Mouse (Mus musculus) kidney, postnatal 0 days (tissue): ENCODE measurements around the gene Eef2k. TPM values are rescaled to one million over a fixed set of nuclear protein-coding genes. Genes with fewer than 3 reads are reported as not detected.
A peak's percentile ranks its signal among the peaks of the same experiment; 100 is the strongest.

Source experiments
- ATAC-seq: fragments of 200-750 bp; cut with Nextera tagmentation; replicated peaks from 2 replicates; pipeline ENCODE4 v1.8.0; 2017; ENCODE audit warnings: low read depth, moderate number of reproducible peaks, moderate TSS enrichment, moderate library complexity; ENCODE audit not compliant: low FRiP score
- DNase-seq: peaks from one replicate; pipeline ENCODE4 v3.0.0-alpha.2; 2016; ENCODE audit warnings: low spot score
- H3K27ac ChIP-seq: fragments of 300-500 bp; sonication (generic); 2 replicates; pipeline ENCODE4 v1.5.1; 2014; ENCODE audit warnings: mild to moderate bottlenecking
- H3K27me3 ChIP-seq: fragments of 300-500 bp; sonication (generic); 2 replicates; pipeline ENCODE4 v1.6.1; 2014; ENCODE audit warnings: low read length, mixed read lengths; ENCODE audit not compliant: insufficient read depth
- H3K36me3 ChIP-seq: fragments of 300-500 bp; sonication (generic); 2 replicates; pipeline ENCODE4 v1.6.1; 2014; ENCODE audit warnings: low read length, mixed read lengths; ENCODE audit not compliant: insufficient read depth
- H3K4me1 ChIP-seq: fragments of 300-500 bp; sonication (generic); replicated peaks from 2 replicates; pipeline ENCODE4 v1.6.1; 2014; ENCODE audit warnings: antibody characterized with exemption, low read length, mixed read lengths; ENCODE audit not compliant: insufficient read depth
- H3K4me2 ChIP-seq: fragments of 300-500 bp; sonication (generic); 2 replicates; pipeline ENCODE4 v1.6.1; 2014; ENCODE audit warnings: mild to moderate bottlenecking, low read length, moderate library complexity, mixed read lengths
- H3K4me3 ChIP-seq: fragments of 300-500 bp; sonication (generic); replicated peaks from 2 replicates; pipeline ENCODE4 v1.5.1; 2014; ENCODE audit warnings: low read depth, low read length
- H3K9ac ChIP-seq: fragments of 300-500 bp; sonication (generic); 2 replicates; pipeline ENCODE4 v1.6.1; 2014; ENCODE audit warnings: low read depth, low read length
- H3K9me3 ChIP-seq: fragments of 300-500 bp; sonication (generic); replicated peaks from 2 replicates; pipeline ENCODE4 v1.6.1; 2016; ENCODE audit warnings: low read length, inconsistent platforms, mixed read lengths
- CTCF ChIP-seq: IDR thresholded peaks from 2 replicates; pipeline ENCODE4 v1.5.1; 2016; ENCODE audit warnings: antibody characterized with exemption, low read depth, mild to moderate bottlenecking, moderate library complexity
- WGBS: fragments of 180-500 bp; shearing (Covaris S2); extraction: QIAGEN DNeasy Blood & Tissue Kit; methylation state at CpG from one replicate; pipeline ENCODE4 v1.1.7; 2014; 5-methylcytosine and 5-hydroxymethylcytosine counted together
- polyA plus RNA-seq: library from polyadenylated mRNA; unstranded; fragments of >200 nt; fragmentation: Nextera tagmentation; extraction: Ambion mirVana; gene quantifications from 2 replicates; pipeline ENCODE4 v1.2.1, GENCODE M21; 2015

Eef2k gene
- polyA plus RNA-seq, 1 experiment from 2014 or later = 13.8 TPM

DNA sequence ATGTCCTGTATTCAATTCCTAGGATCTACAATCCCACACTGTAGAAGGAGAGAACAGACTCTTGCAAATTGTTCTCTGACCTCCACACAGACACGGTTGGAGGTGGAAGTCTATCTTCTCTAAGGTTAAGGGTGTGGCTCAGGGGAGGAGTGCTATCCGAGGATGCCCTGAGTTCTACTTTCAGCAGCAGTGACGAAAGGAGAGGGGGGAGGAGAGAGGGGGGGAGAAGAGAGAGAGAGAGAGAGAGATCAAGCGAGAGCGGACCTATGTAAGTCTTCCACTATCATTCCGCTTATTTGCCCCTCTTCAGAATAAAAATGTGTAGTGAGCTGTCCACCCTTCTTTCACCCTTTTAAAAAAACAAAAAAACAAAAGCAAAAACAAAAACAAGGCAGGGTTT, 8.2 kb upstream of the Eef2k start:
- WGBS = 34% methylated on average over 6 of the region's 6 CpGs

DNA sequence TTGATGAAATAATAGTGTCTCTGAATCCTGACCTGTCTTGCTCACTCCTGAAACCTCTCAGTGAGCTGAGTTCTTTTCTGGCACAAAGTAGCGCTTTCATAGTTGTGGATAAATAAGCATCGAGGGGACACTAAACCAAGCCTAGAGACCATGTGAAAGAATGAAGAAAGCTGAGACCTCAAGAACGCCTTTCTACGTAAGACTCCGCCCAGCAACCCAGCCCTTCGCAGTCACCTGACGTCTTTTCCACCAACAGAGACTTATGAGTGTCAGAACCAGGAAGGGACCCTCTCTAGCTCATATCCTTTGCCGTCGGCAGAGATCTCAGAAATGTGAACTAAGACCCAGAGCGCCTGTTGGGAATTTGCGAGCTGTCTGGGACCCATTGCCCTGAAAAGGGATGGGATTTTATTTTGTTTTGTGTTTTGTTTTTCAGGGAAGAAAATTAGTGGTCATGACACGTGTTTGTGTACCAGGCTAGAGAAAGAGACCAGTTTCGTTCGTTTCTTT, 7.7 kb upstream of the Eef2k start:
- DNase-seq (peak; percentile 97), ATAC-seq (peak; percentile 82)
- 0 out of 2 replicates have a peak, but pooled peaks cover 7% of the 10 kb centered on the region for H3K4me1 ChIP-seq
- peak overlapping the region; percentile 52; the same call in 1 of the 2 replicates for H3K9ac ChIP-seq
- peak overlapping the region; percentile 68 for H3K4me2 ChIP-seq
- 0 out of 2 replicates have a peak, but pooled peaks cover under 1% of the 10 kb centered on the region for H3K27me3 ChIP-seq
- 4% methylated on average over 14 of the region's 14 CpGs for WGBS
- no peak for TF ChIP-seq CTCF
- H3K36me3 ChIP-seq = no peaks in the 10 kb centered on the region
- H3K9me3 ChIP-seq = no peaks in the 10 kb centered on the region
- H3K27ac ChIP-seq = peak overlapping the region; percentile 74
- peak overlapping the region; percentile 72 for H3K4me3 ChIP-seq

More for the DNA sequence above, 8.2 kb upstream of the Eef2k start:
- Histone ChIP-seq H3K4me3 (peak overlapping the region; percentile 72), H3K9me3 (no peaks in the 10 kb centered on the region), H3K9ac (no peak overlapping the region), H3K4me1 (0 out of 2 replicates have a peak, but pooled peaks cover 7% of the 10 kb centered on the region), H3K27me3 (0 out of 2 replicates have a peak, but pooled peaks cover 3% of the 10 kb centered on the region), H3K27ac (peak overlapping the region; percentile 8; the same call in 1 of the 2 replicates), H3K4me2 (peak overlapping the region; percentile 68), H3K36me3 (no peaks in the 10 kb centered on the region)
- DNase-seq (no peak), ATAC-seq (no peak)
- no peak for TF ChIP-seq CTCF

DNA sequence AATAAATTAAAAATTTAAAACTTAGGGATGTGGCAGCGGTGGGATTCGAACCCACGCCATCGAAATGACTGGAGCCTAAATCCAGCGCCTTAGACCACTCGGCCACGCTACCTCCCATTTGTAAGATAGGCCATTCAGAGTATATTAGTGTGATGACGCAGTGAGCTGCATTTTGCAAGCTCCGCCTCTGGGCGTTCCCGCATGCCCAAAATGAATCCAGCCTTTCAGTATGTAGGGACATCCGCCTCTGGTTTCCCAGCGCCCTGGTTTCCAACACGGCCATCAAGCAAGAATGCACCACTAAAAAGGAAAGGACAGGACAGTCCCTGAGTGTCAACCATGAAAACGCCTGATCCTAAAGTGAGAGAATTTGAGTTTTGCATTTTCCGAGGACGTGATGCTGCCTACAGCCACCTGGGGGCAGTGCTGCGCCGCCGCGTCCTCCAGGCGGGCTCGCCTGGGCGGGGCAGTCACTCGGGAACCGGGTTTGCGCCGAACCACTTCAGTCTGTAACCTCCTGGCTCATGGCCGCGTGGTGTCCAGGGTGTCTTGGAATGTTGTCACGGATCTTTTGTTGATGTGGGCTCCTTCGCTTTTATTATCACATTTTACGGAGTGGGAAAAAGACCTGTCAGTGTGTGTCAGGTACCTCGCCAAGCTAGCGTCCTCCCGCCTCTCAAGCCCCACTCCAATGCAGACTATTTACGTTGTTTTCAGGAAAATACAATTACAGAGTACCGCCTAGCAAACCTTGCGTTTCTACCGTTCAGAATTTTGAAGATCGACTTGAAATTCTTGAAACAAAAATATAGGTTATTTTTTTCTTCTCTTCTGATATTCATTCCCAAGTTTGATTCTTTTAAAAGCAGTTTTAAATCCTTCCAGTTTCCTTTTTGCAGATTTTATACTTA, 6.9 kb upstream of the Eef2k start:
- H3K9ac ChIP-seq = peak overlapping the region; percentile 60
- no peaks in the 10 kb centered on the region for H3K36me3 ChIP-seq
- TF ChIP-seq CTCF = peak; percentile 99
- ATAC-seq = peak; percentile 84
- peak overlapping the region; percentile 74 for H3K27ac ChIP-seq
- H3K4me1 ChIP-seq = 0 out of 2 replicates have a peak, but pooled peaks cover 7% of the 10 kb centered on the region
- peak overlapping the region; percentile 72 for H3K4me3 ChIP-seq
- H3K4me2 ChIP-seq = peak overlapping the region; percentile 68
- peak; percentile 93 for DNase-seq
- no peaks in the 10 kb centered on the region for H3K9me3 ChIP-seq
- no peaks in the 10 kb centered on the region for H3K27me3 ChIP-seq
- WGBS = under 1% methylated on average over 41 of the region's 41 CpGs

DNA sequence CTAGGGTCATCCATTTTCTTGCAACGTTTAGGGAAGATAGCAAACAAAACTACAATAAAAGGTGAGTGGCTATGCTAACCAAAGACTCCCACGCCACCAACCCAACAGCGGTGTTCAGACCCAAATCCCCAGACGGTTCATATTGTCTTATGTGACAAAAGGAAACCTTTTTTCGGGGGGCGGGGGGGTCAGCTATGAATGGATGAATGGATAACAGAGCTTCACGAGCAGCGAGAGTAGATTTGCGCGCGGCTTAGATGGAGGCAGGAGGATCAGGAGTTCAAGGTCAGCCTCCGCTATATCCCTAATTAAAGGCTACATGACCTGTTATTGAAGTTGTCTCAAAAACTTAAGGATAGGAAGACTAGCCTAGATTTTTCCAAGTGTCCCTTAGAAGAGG, 6.3 kb upstream of the Eef2k start:
- WGBS = 7% methylated on average over 12 of the region's 12 CpGs
- DNase-seq (peak; percentile 39), ATAC-seq (no peak)
- no peak overlapping the region for H3K9ac ChIP-seq
- TF ChIP-seq CTCF = no peak
- H3K27me3 ChIP-seq = no peaks in the 10 kb centered on the region
- no peak overlapping the region for H3K27ac ChIP-seq
- H3K36me3 ChIP-seq = no peaks in the 10 kb centered on the region
- H3K4me3 ChIP-seq = peak overlapping the region; percentile 72
- peak overlapping the region; percentile 68 for H3K4me2 ChIP-seq
- H3K4me1 ChIP-seq = 0 out of 2 replicates have a peak, but pooled peaks cover 5% of the 10 kb centered on the region
- H3K9me3 ChIP-seq = no peaks in the 10 kb centered on the region

DNA sequence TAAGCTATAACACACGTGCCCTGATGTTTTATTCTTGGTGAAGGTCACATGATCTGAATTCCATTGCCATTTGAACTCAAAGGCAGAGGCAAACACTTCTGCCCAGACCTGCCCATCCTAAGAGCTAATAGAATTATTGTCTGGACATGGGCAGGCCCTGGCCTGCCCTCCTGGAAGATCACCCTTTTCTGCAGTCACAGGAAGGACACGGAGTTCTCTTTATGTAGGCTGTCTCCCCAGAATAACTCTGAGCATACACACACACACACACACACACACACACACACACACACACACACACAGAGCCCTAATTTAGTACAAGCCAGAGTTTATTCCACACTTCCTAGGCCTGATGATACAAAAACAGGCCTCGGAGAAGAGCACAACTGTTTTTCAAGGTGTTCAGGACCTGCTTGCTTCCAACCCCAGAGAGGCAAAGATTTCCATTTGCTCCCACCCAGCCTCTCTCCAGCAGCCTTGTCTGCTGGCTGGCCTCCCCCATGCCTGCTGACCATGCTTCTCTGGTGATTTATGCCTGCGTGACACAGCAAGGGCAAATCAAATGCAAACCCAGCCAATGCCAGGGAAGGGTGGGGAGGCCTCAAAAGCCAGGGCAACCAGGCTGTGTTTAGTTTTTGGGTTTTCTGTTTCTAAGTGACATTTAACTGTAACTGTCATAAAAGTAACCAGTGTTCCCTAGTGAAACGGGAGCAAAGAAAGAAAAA, 4.0 kb upstream of the Eef2k start:
- DNase-seq = peak; percentile 57
- Histone ChIP-seq H3K4me2 (no peak overlapping the region), H3K9ac (no peak overlapping the region), H3K36me3 (no peaks in the 10 kb centered on the region), H3K4me1 (0 out of 2 replicates have a peak, but pooled peaks cover 4% of the 10 kb centered on the region), H3K27ac (no peak overlapping the region), H3K27me3 (no peaks in the 10 kb centered on the region), H3K4me3 (no peak overlapping the region), H3K9me3 (no peaks in the 10 kb centered on the region)
- TF ChIP-seq CTCF = no peak
- ATAC-seq = no peak
- 35% methylated on average over 5 of the region's 5 CpGs for WGBS

DNA sequence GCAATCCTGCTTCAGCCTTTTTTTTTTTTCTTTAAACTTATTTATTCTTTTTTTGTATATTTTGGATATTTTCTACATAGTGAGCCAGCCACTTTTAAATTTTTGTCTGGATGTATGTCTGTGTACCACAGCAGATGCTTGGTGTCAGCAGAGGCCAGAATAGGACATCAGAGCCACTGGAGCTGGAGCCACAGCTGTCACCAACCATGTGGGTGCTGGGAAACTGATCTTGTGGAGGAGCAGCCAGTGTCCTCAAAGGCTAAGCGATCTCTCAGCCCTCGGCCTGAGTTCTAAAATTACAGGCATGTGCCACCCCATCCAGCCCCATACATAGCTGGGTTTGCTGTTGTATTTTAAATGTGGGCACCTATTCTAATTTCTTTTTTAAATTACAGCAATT, 2.8 kb upstream of the Eef2k start:
- H3K9me3 ChIP-seq = no peaks in the 10 kb centered on the region
- 56% methylated on average over 2 of the region's 2 CpGs for WGBS
- no peaks in the 10 kb centered on the region for H3K36me3 ChIP-seq
- no peak overlapping the region for H3K4me3 ChIP-seq
- H3K27ac ChIP-seq = no peak overlapping the region
- TF ChIP-seq CTCF = no peak
- H3K27me3 ChIP-seq = no peaks in the 10 kb centered on the region
- DNase-seq (no peak), ATAC-seq (no peak)
- no peak overlapping the region for H3K9ac ChIP-seq
- no peak overlapping the region for H3K4me2 ChIP-seq
- H3K4me1 ChIP-seq = peaks cover 13% of the 10 kb centered on the region; the same call in 1 of the 2 replicates
